Mouse (Mus musculus): ENCODE measurements around the gene Erc2.

DNA sequence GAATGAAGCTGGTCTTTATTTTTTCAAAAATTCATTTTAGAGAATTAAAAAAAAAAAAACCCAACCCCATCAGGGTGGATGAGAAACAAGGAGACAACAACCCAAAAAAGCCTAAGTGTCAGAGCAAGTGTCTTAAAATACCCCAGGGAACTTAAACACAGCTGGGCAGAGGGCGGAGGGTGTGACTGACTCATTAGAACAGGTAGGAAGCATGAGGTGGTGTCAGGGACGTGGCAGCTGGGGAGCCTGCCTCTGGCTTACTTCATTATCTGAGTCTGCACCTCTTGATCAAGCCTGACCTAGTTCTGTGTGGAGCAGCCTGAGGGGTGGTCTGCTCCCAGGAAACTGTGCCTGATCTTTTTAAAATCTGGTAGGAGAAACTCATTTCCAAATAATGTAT is 20.8 kb downstream of the Erc2 start:
- TF ChIP-seq GATA1 (IDR thresholded peaks at IDR 0.05; ENCODE audit: borderline replicate concordance, low read length), result no peak
- TF ChIP-seq FLI1 (IDR thresholded peaks at IDR 0.05; ENCODE audit: low read length), result no peak
